Mouse (Mus musculus) C3H10T1/2 (cell line): ENCODE measurements around the gene Glra2. TPM values are rescaled to one million over a fixed set of nuclear protein-coding genes. Genes with fewer than 3 reads are reported as not detected.

Experiments
- polyA plus RNA-seq, 2 experiments: library from polyadenylated mRNA; unstranded; fragments of >200 nt; fragmentation: generic; extraction: Trizol; gene quantifications; one replicate each; pipeline ENCODE4 v1.2.1; 2012; ENCODE audit warnings: missing spikeins in 2 of 2

Gene Glra2
- not detected for polyA plus RNA-seq

GRCm38 (mm10) chrX:165326939-165327698 is at the start of gene Glra2:
Glra2 (minus strand) TSS chrX:165327393.

